Mouse (Mus musculus) G1E (cell line): Measurements from ENCODE around the gene Tarbp1.

ENCODE experiments used
- CTCF ChIP-seq: IDR thresholded peaks from 2 replicates; pipeline ENCODE4 v1.5.1; 2012; ENCODE audit warnings: low read depth, low read length, inconsistent platforms, mixed read lengths
- GATA1 ChIP-seq: IDR thresholded peaks from 2 replicates; pipeline ENCODE4 v1.6.1; 2012; ENCODE audit warnings: borderline replicate concordance, low read length, inconsistent platforms, mixed read lengths
- POLR2AphosphoS5 ChIP-seq: IDR thresholded peaks from 2 replicates; pipeline ENCODE4 v1.6.1; 2012; ENCODE audit warnings: low read depth, low read length, inconsistent platforms; ENCODE audit not compliant: insufficient replicate concordance

GRCm38 (mm10) chr8:126509635-126510034, 34.8 kb upstream of the Tarbp1 start:
- TF ChIP-seq CTCF (no peak), GATA1 (no peak), POLR2AphosphoS5 (no peak)
